Mouse (Mus musculus) liver, embryonic 15.5 days (tissue): ENCODE results near the gene Myo1d. TPM values are rescaled to one million over a fixed set of nuclear protein-coding genes. Genes with fewer than 3 reads are reported as not detected.
A peak's percentile ranks its signal among the peaks of the same experiment; 100 is the strongest.

ENCODE experiments used
- ATAC-seq: fragments of 200-750 bp; cut with Nextera tagmentation; 2 replicates; pipeline ENCODE4 v1.8.0; 2017; ENCODE audit warnings: moderate number of reproducible peaks, mild to moderate bottlenecking, moderate library complexity; ENCODE audit not compliant: insufficient read depth
- H3K27ac ChIP-seq: fragments of 300-500 bp; sonication (generic); replicated peaks from 2 replicates; pipeline ENCODE4 v1.5.1; 2015; ENCODE audit warnings: mild to moderate bottlenecking, inconsistent platforms
- H3K27me3 ChIP-seq: fragments of 300-500 bp; sonication (generic); 2 replicates; pipeline ENCODE4 v1.6.1; 2015; ENCODE audit warnings: mild to moderate bottlenecking, inconsistent platforms
- H3K36me3 ChIP-seq: fragments of 300-500 bp; sonication (generic); replicated peaks from 2 replicates; pipeline ENCODE4 v1.6.1; 2015; ENCODE audit warnings: moderate library complexity, mild to moderate bottlenecking, inconsistent platforms
- H3K4me1 ChIP-seq: fragments of 300-500 bp; sonication (generic); replicated peaks from 2 replicates; pipeline ENCODE4 v1.6.1; 2015; ENCODE audit warnings: inconsistent platforms
- H3K4me2 ChIP-seq: fragments of 300-500 bp; sonication (generic); 2 replicates; pipeline ENCODE4 v1.6.1; 2015; ENCODE audit warnings: moderate library complexity, mild to moderate bottlenecking, inconsistent platforms
- H3K4me3 ChIP-seq: fragments of 300-500 bp; sonication (generic); replicated peaks from 2 replicates; pipeline ENCODE4 v1.5.1; 2015; ENCODE audit warnings: mild to moderate bottlenecking, inconsistent platforms
- H3K9ac ChIP-seq: fragments of 300-500 bp; sonication (generic); 2 replicates; pipeline ENCODE4 v1.6.1; 2015; ENCODE audit warnings: moderate library complexity, mild to moderate bottlenecking, inconsistent platforms
- H3K9me3 ChIP-seq: fragments of 300-500 bp; sonication (generic); replicated peaks from 2 replicates; pipeline ENCODE4 v1.6.1; 2016; ENCODE audit warnings: inconsistent platforms
- WGBS: fragments of 180-500 bp; shearing (Covaris S2); methylation state at CpG from one replicate; pipeline ENCODE4 v1.1.7; 2015; ENCODE audit warnings: mixed read lengths; ENCODE audit not compliant: insufficient replicate concordance; 5-methylcytosine and 5-hydroxymethylcytosine counted together
- polyA plus RNA-seq: library from polyadenylated mRNA; unstranded; fragments of >200 nt; fragmentation: Nextera tagmentation; extraction: Ambion mirVana; gene quantifications from 2 replicates; pipeline ENCODE4 v1.2.1, GENCODE M21; 2015

The Myo1d gene
- polyA plus RNA-seq, 1 experiment from 2014 or later = 8.6 TPM

GRCm38 (mm10) chr11:80802706-80803105, 22.9 kb upstream of the Myo1d start:
- H3K4me2 ChIP-seq = no peak overlapping the region
- H3K9ac ChIP-seq = no peak overlapping the region
- H3K27me3 ChIP-seq = peaks cover 11% of the 10 kb centered on the region
- H3K27ac ChIP-seq = no peak overlapping the region
- H3K9me3 ChIP-seq = no peaks in the 10 kb centered on the region
- 31% methylated on average over 3 of the region's 3 CpGs for WGBS
- no peaks in the 10 kb centered on the region for H3K4me1 ChIP-seq
- no peak overlapping the region for H3K4me3 ChIP-seq
- ATAC-seq = no peak
- no peaks in the 10 kb centered on the region for H3K36me3 ChIP-seq

DNA sequence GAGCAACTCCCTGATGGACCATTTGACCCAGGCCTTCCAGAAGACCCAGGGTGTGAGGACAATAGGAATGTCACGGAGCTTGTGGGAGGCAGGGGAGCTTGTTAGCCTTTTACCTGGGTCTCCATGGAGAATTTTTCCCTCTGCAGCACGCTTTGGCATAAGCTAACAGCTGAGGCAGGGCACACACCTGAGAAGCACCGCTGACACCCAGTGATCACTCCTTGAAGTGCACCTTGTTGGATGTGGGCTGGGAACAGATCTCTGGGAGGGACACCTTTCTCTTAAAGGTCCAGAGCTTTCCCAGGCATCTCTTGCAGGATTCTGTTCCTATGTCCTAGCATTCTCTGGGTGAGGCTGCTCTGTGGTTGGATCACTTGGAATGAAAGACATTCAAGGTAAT, 20.2 kb upstream of the Myo1d start:
- Histone ChIP-seq H3K27me3 (0 out of 2 replicates have a peak, but pooled peaks cover 4% of the 10 kb centered on the region), H3K36me3 (no peaks in the 10 kb centered on the region), H3K9ac (no peak overlapping the region), H3K27ac (no peak overlapping the region), H3K4me1 (no peaks in the 10 kb centered on the region), H3K4me2 (no peak overlapping the region), H3K4me3 (no peak overlapping the region), H3K9me3 (no peaks in the 10 kb centered on the region)
- WGBS = 41% methylated on average over 3 of the region's 3 CpGs
- no peak; the same call in 1 of the 2 replicates for ATAC-seq

DNA sequence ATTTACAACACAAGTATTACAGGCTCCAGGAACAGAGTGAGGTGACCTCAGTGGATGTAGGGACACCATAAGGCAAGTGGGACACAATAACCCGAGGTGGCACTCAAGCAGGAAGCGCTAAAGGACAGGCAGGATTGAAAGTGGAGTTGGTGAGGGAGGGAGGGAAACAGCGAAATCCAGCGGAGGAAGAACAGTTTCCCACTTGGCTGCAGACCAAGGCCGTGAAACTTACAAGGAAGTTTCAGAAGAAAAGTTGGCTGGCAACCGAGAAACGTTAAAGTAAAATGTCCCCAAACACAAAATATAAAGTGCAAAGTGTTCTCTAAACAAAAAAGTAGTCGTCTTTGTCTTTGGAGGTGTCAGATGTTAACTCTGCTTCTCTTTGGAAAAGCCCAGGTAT, 15.6 kb upstream of the Myo1d start:
- H3K27ac ChIP-seq = no peak overlapping the region
- H3K4me3 ChIP-seq = no peak overlapping the region
- H3K4me2 ChIP-seq = no peak overlapping the region
- H3K9ac ChIP-seq = no peak overlapping the region
- peaks cover 33% of the 10 kb centered on the region for H3K4me1 ChIP-seq
- 63% methylated on average over 8 of the region's 8 CpGs for WGBS
- H3K36me3 ChIP-seq = no peaks in the 10 kb centered on the region
- no peaks in the 10 kb centered on the region for H3K27me3 ChIP-seq
- no peak for ATAC-seq
- H3K9me3 ChIP-seq = no peaks in the 10 kb centered on the region

DNA sequence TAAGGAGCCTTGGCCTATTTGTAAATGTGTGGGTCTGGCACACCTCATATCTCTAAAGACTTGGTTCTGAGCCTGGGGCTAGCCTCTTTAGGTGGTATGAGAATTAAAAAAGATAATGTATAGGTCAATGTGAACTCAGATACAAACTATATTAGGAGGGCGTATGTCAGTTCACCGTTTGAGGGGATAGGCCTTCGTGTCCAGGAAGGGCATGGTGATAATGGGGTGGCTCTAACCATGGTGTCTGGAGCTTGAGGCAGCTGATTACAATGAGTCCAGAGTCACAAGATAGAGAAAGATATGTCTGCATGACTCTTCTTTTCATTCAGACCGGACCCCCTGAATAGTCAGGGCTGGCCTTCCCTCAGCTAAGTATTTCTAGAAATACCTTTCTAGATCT, 14.5 kb upstream of the Myo1d start:
- peak; percentile 35; the same call in 1 of the 2 replicates for ATAC-seq
- 34% methylated on average over 4 of the region's 4 CpGs for WGBS

GRCm38 (mm10) chr11:80793386-80793785, 13.6 kb upstream of the Myo1d start:
- Histone ChIP-seq H3K4me1 (peaks cover 45% of the 10 kb centered on the region), H3K4me2 (no peak overlapping the region), H3K27me3 (no peaks in the 10 kb centered on the region), H3K9me3 (no peaks in the 10 kb centered on the region), H3K36me3 (no peaks in the 10 kb centered on the region), H3K4me3 (no peak overlapping the region), H3K9ac (no peak overlapping the region), H3K27ac (no peak overlapping the region)
- 78% methylated on average over 4 of the region's 4 CpGs for WGBS
- ATAC-seq = no peak

More for the DNA sequence above, 14.5 kb upstream of the Myo1d start:
- no peak overlapping the region for H3K4me3 ChIP-seq
- no peak overlapping the region for H3K27ac ChIP-seq
- no peak overlapping the region for H3K4me2 ChIP-seq
- H3K27me3 ChIP-seq = no peaks in the 10 kb centered on the region
- H3K4me1 ChIP-seq = peaks cover 44% of the 10 kb centered on the region
- no peaks in the 10 kb centered on the region for H3K36me3 ChIP-seq
- no peak overlapping the region for H3K9ac ChIP-seq
- H3K9me3 ChIP-seq = no peaks in the 10 kb centered on the region

- WGBS = 29% methylated on average over 3 of the region's 3 CpGs
- H3K27ac ChIP-seq = no peak overlapping the region
- peaks cover 45% of the 10 kb centered on the region for H3K4me1 ChIP-seq
- H3K9ac ChIP-seq = no peak overlapping the region
- no peaks in the 10 kb centered on the region for H3K27me3 ChIP-seq
- no peak overlapping the region for H3K4me2 ChIP-seq
- no peaks in the 10 kb centered on the region for H3K9me3 ChIP-seq
- no peak overlapping the region for H3K4me3 ChIP-seq
- no peaks in the 10 kb centered on the region for H3K36me3 ChIP-seq
- no peak for ATAC-seq
Measured at GRCm38 (mm10) chr11:80791677-80792432, 12.0 kb upstream of the Myo1d start.

GRCm38 (mm10) chr11:80790413-80790812, 10.6 kb upstream of the Myo1d start:
- Histone ChIP-seq H3K36me3 (no peaks in the 10 kb centered on the region), H3K9me3 (no peaks in the 10 kb centered on the region), H3K27me3 (no peaks in the 10 kb centered on the region), H3K4me1 (peaks cover 58% of the 10 kb centered on the region), H3K4me2 (no peak overlapping the region), H3K27ac (peak overlapping the region; percentile 58), H3K9ac (peak overlapping the region; percentile 28), H3K4me3 (no peak overlapping the region)
- ATAC-seq = no peak
- WGBS = 55% methylated on average over 3 of the region's 3 CpGs

DNA sequence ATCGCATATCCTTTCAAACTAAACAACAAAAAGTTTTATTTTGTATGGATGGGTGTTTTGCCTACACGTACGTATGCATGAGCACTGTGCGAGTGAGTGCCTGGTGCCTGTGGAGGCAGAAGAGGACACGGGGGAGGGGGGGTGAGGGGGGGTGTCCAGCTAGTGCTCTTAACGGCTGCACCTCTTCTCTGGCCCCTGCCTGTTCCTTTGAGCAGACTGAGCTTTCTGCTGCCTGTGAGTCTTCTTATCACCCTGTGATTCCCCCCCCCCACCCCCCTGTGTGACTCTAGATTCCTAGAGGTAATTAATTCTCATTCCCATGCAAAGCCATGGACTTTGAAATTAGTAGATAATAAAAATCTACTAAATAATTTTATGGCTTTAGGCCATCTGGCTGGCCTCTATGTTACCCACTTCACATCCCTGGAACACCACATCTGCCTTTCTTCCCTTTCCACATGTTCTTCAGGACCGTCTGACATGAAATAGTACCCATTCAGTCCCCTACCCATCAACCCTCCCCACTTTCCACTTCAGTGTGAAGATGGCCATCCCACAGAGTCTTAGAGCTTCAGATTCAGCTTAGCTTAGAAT, 9.9 kb upstream of the Myo1d start:
- Histone ChIP-seq H3K9me3 (no peaks in the 10 kb centered on the region), H3K9ac (0 out of 2 replicates have a peak overlapping the region, but pooled peaks have one; percentile 28), H3K4me3 (no peak overlapping the region), H3K27me3 (no peaks in the 10 kb centered on the region), H3K27ac (peak overlapping the region; percentile 58), H3K4me1 (peaks cover 64% of the 10 kb centered on the region), H3K4me2 (no peak overlapping the region), H3K36me3 (no peaks in the 10 kb centered on the region)
- WGBS = 62% methylated on average over 7 of the region's 7 CpGs
- ATAC-seq = no peak

DNA sequence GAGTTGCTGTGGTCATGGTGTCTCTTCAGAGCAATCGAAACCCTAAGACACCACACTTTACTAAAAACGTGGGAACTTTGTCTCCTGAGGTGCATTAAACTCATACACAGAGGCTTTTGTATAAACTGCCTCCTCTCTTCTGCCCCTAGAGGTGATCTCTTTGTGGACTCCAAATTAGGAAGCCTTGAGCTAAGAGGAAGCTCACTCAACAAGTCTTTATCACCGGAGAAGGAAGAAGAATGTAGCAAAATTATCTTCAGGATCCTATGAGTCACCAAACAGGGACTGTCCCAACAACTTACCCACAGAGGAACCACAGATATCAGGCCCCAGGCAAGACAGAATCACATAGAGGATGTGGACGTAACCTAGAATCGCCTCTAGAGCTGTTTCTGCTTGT, 5.8 kb upstream of the Myo1d start:
- Histone ChIP-seq H3K27ac (peak overlapping the region; percentile 95), H3K4me3 (no peak overlapping the region), H3K36me3 (no peaks in the 10 kb centered on the region), H3K4me2 (no peak overlapping the region), H3K4me1 (peaks cover 72% of the 10 kb centered on the region), H3K9me3 (no peaks in the 10 kb centered on the region), H3K9ac (no peak overlapping the region), H3K27me3 (no peaks in the 10 kb centered on the region)
- no peak for ATAC-seq
- WGBS = 34% methylated on average over 5 of the region's 5 CpGs

- Histone ChIP-seq H3K9me3 (no peaks in the 10 kb centered on the region), H3K27ac (peak overlapping the region; percentile 95), H3K4me3 (peak overlapping the region; percentile 34), H3K4me2 (peak overlapping the region; percentile 67), H3K27me3 (no peaks in the 10 kb centered on the region), H3K9ac (peak overlapping the region; percentile 51), H3K4me1 (peaks cover 69% of the 10 kb centered on the region), H3K36me3 (no peaks in the 10 kb centered on the region)
- 10% methylated on average over 3 of the region's 3 CpGs for WGBS
- peak; percentile 71 for ATAC-seq
Measured at GRCm38 (mm10) chr11:80784294-80784743, 4.5 kb upstream of the Myo1d start.

- 14% methylated on average over 7 of the region's 7 CpGs for WGBS
- H3K4me1 ChIP-seq = peaks cover 75% of the 10 kb centered on the region
- peak overlapping the region; percentile 95 for H3K27ac ChIP-seq
- H3K9me3 ChIP-seq = no peaks in the 10 kb centered on the region
- H3K4me2 ChIP-seq = peak overlapping the region; percentile 67
- no peaks in the 10 kb centered on the region for H3K36me3 ChIP-seq
- H3K27me3 ChIP-seq = no peaks in the 10 kb centered on the region
- peak overlapping the region; percentile 34 for H3K4me3 ChIP-seq
- H3K9ac ChIP-seq = peak overlapping the region; percentile 7; the same call in 1 of the 2 replicates
- ATAC-seq = peak; percentile 8
Measured at GRCm38 (mm10) chr11:80783460-80783859, 3.6 kb upstream of the Myo1d start.
